Mouse (Mus musculus): Measurements from ENCODE around the gene Sh2b3. TPM values are rescaled to one million over a fixed set of nuclear protein-coding genes. Genes with fewer than 3 reads are reported as not detected.
A peak's percentile ranks its signal among the peaks of the same experiment; 100 is the strongest.

Sh2b3 gene
- total and polyA plus RNA-seq, 3 experiments: 22.8 to 38.3 (median 35.4) TPM

- no peak for TF ChIP-seq SIN3A (IDR thresholded peaks at IDR 0.05; ENCODE audit: low read length)
- no peak for TF ChIP-seq ZKSCAN1 (IDR thresholded peaks at IDR 0.05; ENCODE audit: borderline replicate concordance, low read depth, low read length)
- no peak for TF ChIP-seq TCF12 (IDR thresholded peaks at IDR 0.05; ENCODE audit: low read depth, low read length)
- TF ChIP-seq POLR2A (IDR thresholded peaks at IDR 0.05; ENCODE audit: low read depth, low read length): no peak; the same call in 1 of the 2 replicates
- no peak for TF ChIP-seq JUND (conservative IDR thresholded peaks at IDR 0.05; ENCODE audit: low read depth, low read length)
- peak; percentile 82 for TF ChIP-seq RAD21 (IDR thresholded peaks at IDR 0.05; ENCODE audit: low read depth, low read length)
Measured at GRCm38 (mm10) chr5:121815067-121815466, 22.4 kb downstream of the Sh2b3 start (continued).

DNA sequence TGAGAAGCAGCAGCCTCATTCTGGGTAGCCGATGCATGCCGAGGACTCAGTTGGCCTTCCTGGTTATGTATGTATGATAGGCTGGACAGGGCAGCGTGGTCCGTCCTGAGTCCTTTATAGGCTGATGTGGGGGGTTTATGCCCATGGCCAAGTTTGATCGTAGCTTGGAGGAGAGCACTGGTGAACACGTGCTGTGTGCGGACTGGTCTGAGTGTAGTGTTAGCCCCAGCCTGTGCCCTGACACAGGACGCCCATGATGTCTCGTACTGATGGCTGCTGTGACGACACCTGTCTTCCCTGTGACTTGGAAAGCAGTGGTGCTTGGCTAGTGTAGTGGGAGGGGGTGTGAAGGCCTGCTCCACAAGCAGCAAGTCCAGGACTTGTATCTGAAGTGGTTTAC is 23.7 kb downstream of the Sh2b3 start:
- peaks cover 80 to 96% of the 10 kb centered on the region in 2 experiments for H3K36me3 ChIP-seq (replicated peaks in 1 of 2; ENCODE audit: control insufficient read depth in 1 of 2, insufficient read depth in 1 of 2, low read length in 1 of 2)
- no peak overlapping the region for H3K9ac ChIP-seq (ENCODE audit: insufficient read depth, low read depth)
- TF ChIP-seq BHLHE40 (IDR thresholded peaks at IDR 0.05; ENCODE audit: low read depth, low read length): no peak
- TF ChIP-seq MEF2A (IDR thresholded peaks at IDR 0.05; ENCODE audit: borderline replicate concordance, low read depth, low read length): no peak
- TF ChIP-seq RCOR1 (conservative IDR thresholded peaks at IDR 0.05; ENCODE audit: low read depth, low read length): no peak
- dilution Hi-C loops (cut with MboI; ENCODE audit: extremely low pct_ligation_motif_present, extremely low pct_unique_long_range_greater_than_20kb, low sequenced_read_pairs) (no loop called here), in situ Hi-C loops (cut with MboI; ENCODE audit: low pct_ligation_motif_present, low pct_unique_long_range_greater_than_20kb, low sequenced_read_pairs) (loop anchor here (5.0 kb wide), 1 partner anchor 34 kb away; the partner anchor contains the start of gene Pheta1)
- no peak overlapping the region for H3K4me3 ChIP-seq (replicated peaks in 1 of 3; ENCODE audit: low read depth in 2 of 3, low read length in 2 of 3, poor library complexity in 1 of 3)
- H3K9me3 ChIP-seq (replicated peaks; ENCODE audit: low read length): no peaks in the 10 kb centered on the region
- no peaks in the 10 kb centered on the region for H3K79me2 ChIP-seq (replicated peaks; ENCODE audit: control insufficient read depth, extremely low read depth, insufficient read depth, poor library complexity, severe bottlenecking)
- DNase-seq (ENCODE audit: extremely low read depth): no peak
- no peaks in the 10 kb centered on the region for H3K27me3 ChIP-seq (replicated peaks)
- H3K4me1 ChIP-seq (ENCODE audit: control insufficient read depth in 1 of 2, insufficient read depth in 2 of 2): peaks cover 13 to 23% of the 10 kb centered on the region in 2 experiments
- H3K27ac ChIP-seq (ENCODE audit: insufficient read depth, low read depth): peak overlapping the region; percentile 29; the same call in 1 of the 2 replicates
- no peak overlapping the region for H3K4me2 ChIP-seq (ENCODE audit: insufficient read depth, low read depth, poor library complexity, severe bottlenecking)

GRCm38 (mm10) chr5:121812526-121813243 is 24.8 kb downstream of the Sh2b3 start:
- H3K27ac ChIP-seq (ENCODE audit: insufficient read depth, low read depth): no peak overlapping the region
- H3K4me3 ChIP-seq (replicated peaks in 1 of 3; ENCODE audit: low read depth in 2 of 3, low read length in 2 of 3, poor library complexity in 1 of 3): no peak overlapping the region
- H3K4me1 ChIP-seq (ENCODE audit: control insufficient read depth in 1 of 2, insufficient read depth in 2 of 2): peaks cover 13 to 23% of the 10 kb centered on the region in 2 experiments
- H3K4me2 ChIP-seq (ENCODE audit: insufficient read depth, low read depth, poor library complexity, severe bottlenecking): no peak overlapping the region
- no peaks in the 10 kb centered on the region for H3K27me3 ChIP-seq (replicated peaks)
- TF ChIP-seq E2F4 (IDR thresholded peaks at IDR 0.05; ENCODE audit: insufficient replicate concordance, low read depth, low read length) (no peak), EP300 (IDR thresholded peaks at IDR 0.05; ENCODE audit: low read length) (no peak), KAT2A (IDR thresholded peaks at IDR 0.05; ENCODE audit: insufficient replicate concordance, low read length) (no peak), CHD1 (IDR thresholded peaks at IDR 0.05; ENCODE audit: low read depth, low read length) (no peak), CTCF (conservative IDR thresholded peaks at IDR 0.05 in 1 of 2, IDR thresholded peaks at IDR 0.05 in 1 of 2; ENCODE audit: low read depth in 2 of 2, low read length in 2 of 2) (no peak), POLR2A (IDR thresholded peaks at IDR 0.05; ENCODE audit: low read depth, low read length) (no peak), HCFC1 (IDR thresholded peaks at IDR 0.05; ENCODE audit: low read depth, low read length) (no peak), ZKSCAN1 (IDR thresholded peaks at IDR 0.05; ENCODE audit: borderline replicate concordance, low read depth, low read length) (no peak)
- H3K9ac ChIP-seq (ENCODE audit: insufficient read depth, low read depth): no peak overlapping the region
- dilution Hi-C loops (cut with MboI; ENCODE audit: extremely low pct_ligation_motif_present, extremely low pct_unique_long_range_greater_than_20kb, low sequenced_read_pairs): no loop called here
- no peaks in the 10 kb centered on the region for H3K9me3 ChIP-seq (replicated peaks; ENCODE audit: low read length)
- H3K36me3 ChIP-seq (replicated peaks in 1 of 2; ENCODE audit: control insufficient read depth in 1 of 2, insufficient read depth in 1 of 2, low read length in 1 of 2): peaks cover 70 to 91% of the 10 kb centered on the region in 2 experiments
- in situ Hi-C loops (cut with MboI; ENCODE audit: low pct_ligation_motif_present, low pct_unique_long_range_greater_than_20kb, low sequenced_read_pairs): loop anchor here (5.0 kb wide), 1 partner anchor 35 kb away; the partner anchor contains the start of gene Pheta1
- H3K79me2 ChIP-seq (replicated peaks; ENCODE audit: control insufficient read depth, extremely low read depth, insufficient read depth, poor library complexity, severe bottlenecking): no peaks in the 10 kb centered on the region
- DNase-seq (ENCODE audit: extremely low read depth): no peak
